10 mouse cellular contexts compared by ENCODE assay signal in the genomic region with DNA sequence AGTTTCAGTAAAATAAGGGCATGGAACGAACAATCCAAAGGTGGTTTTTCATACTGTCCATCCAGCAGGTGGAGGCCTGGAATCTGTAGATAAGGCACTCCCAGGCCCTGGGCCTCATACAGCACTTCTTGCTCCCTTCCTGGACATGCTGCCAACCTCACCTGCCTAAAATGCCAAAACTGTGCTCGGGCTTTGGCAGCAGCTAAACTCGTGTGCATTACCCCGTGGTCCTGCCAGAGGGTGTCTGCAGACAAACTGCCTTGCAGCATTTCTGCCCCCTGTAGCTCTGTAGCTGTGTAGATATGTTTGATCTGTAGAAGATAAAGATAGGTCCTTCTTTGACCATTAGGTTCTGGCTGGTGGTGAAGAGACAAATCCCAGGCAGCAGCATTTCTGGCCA. TPM values are rescaled to one million over a fixed set of nuclear protein-coding genes. Genes with fewer than 3 reads are reported as not detected.
A peak's percentile ranks its signal among the peaks of the same experiment; 100 is the strongest.
DNase-seq lines count a peak whose midpoint lies in the region; ATAC-seq lines count a peak whose summit lies in the region.
"Had no signal": no experiment of that assay in that cellular context is flagged by ENCODE, and none has a peak within 500 bp of the region (broad histone marks: within the 10 kb centered on the region; RNA-seq: fewer than 3 reads in every experiment).

No protein-coding gene starts in this region.

- H3K27ac ChIP-seq in heart, embryonic 12.5 days (ENCODE audit: poor library complexity, severe bottlenecking), result no peak overlapping the region
- H3K27ac ChIP-seq in midbrain, embryonic 11.5 days (ENCODE audit: low read depth, low read length), result no peak overlapping the region
- no peak overlapping the region for H3K27ac ChIP-seq in midbrain, embryonic 16.5 days (ENCODE audit: low read length)
- H3K27ac ChIP-seq in intestine, embryonic 14.5 days (ENCODE audit: low read depth), result no peak overlapping the region
- no peak overlapping the region for H3K27ac ChIP-seq in stomach, embryonic 14.5 days (ENCODE audit: low read length)
- H3K27ac ChIP-seq: liver, embryonic 15.5 days had no signal

- no peak overlapping the region for H3K9ac ChIP-seq in heart, embryonic 12.5 days
- no peak overlapping the region for H3K9ac ChIP-seq in midbrain, embryonic 11.5 days (ENCODE audit: low read length)
- no peak overlapping the region for H3K9ac ChIP-seq in midbrain, embryonic 16.5 days (ENCODE audit: low read depth, low read length)
- no peak overlapping the region for H3K9ac ChIP-seq in intestine, embryonic 14.5 days (ENCODE audit: low read length)
- no peak overlapping the region for H3K9ac ChIP-seq in stomach, embryonic 14.5 days (replicated peaks; ENCODE audit: low read depth, low read length)
- H3K9ac ChIP-seq: liver, embryonic 15.5 days had no signal

- no peaks in the 10 kb centered on the region for H3K4me1 ChIP-seq in heart, embryonic 12.5 days (replicated peaks)
- H3K4me1 ChIP-seq in midbrain, embryonic 11.5 days (ENCODE audit: control insufficient read depth, insufficient read depth, low read length), result no peaks in the 10 kb centered on the region
- no peaks in the 10 kb centered on the region for H3K4me1 ChIP-seq in midbrain, embryonic 16.5 days (ENCODE audit: control insufficient read depth, insufficient read depth, low read length)
- H3K4me1 ChIP-seq in intestine, embryonic 14.5 days (replicated peaks; ENCODE audit: control insufficient read depth, insufficient read depth, low read length), result no peaks in the 10 kb centered on the region; the same call in 1 of the 2 replicates
- H3K4me1 ChIP-seq in stomach, embryonic 14.5 days (ENCODE audit: control insufficient read depth, insufficient read depth, low read length), result peaks cover 5% of the 10 kb centered on the region; the same call in 1 of the 2 replicates
- H3K4me1 ChIP-seq: liver, embryonic 15.5 days had no signal

- H3K27me3 ChIP-seq in heart, embryonic 12.5 days (replicated peaks), result no peaks in the 10 kb centered on the region
- H3K27me3 ChIP-seq in midbrain, embryonic 11.5 days (ENCODE audit: control insufficient read depth, insufficient read depth, low read length), result no peaks in the 10 kb centered on the region
- H3K27me3 ChIP-seq in midbrain, embryonic 16.5 days (ENCODE audit: control insufficient read depth, insufficient read depth, low read depth, low read length), result no peaks in the 10 kb centered on the region
- H3K27me3 ChIP-seq in intestine, embryonic 14.5 days (replicated peaks; ENCODE audit: control insufficient read depth, insufficient read depth, low read length), result no peaks in the 10 kb centered on the region
- no peaks in the 10 kb centered on the region for H3K27me3 ChIP-seq in stomach, embryonic 14.5 days (ENCODE audit: control insufficient read depth, insufficient read depth, low read length)
- H3K27me3 ChIP-seq: liver, embryonic 15.5 days had no signal

- intact Hi-C loops in heart, postnatal 25 days (cut with DNase I), result no loop called here

- H3K9me3 ChIP-seq in heart, embryonic 12.5 days (replicated peaks), result no peaks in the 10 kb centered on the region
- no peaks in the 10 kb centered on the region for H3K9me3 ChIP-seq in midbrain, embryonic 11.5 days (ENCODE audit: control insufficient read depth, low read length)
- H3K9me3 ChIP-seq in midbrain, embryonic 16.5 days (replicated peaks; ENCODE audit: control insufficient read depth, low read length, poor library complexity, severe bottlenecking), result no peaks in the 10 kb centered on the region
- 0 out of 2 replicates have a peak, but pooled peaks cover 3% of the 10 kb centered on the region for H3K9me3 ChIP-seq in intestine, embryonic 14.5 days (ENCODE audit: control insufficient read depth, low read length)
- no peaks in the 10 kb centered on the region for H3K9me3 ChIP-seq in stomach, embryonic 14.5 days (ENCODE audit: control insufficient read depth, low read depth, low read length)
- H3K9me3 ChIP-seq: liver, embryonic 15.5 days had no signal

- WGBS in heart, embryonic 12.5 days, result 61% methylated on average over 4 of the region's 4 CpGs
- 71% methylated on average over 4 of the region's 4 CpGs for WGBS in midbrain, embryonic 11.5 days
- 81% methylated on average over 4 of the region's 4 CpGs for WGBS in midbrain, embryonic 16.5 days
- WGBS in intestine, embryonic 14.5 days, result 52% methylated on average over 4 of the region's 4 CpGs
- 49% methylated on average over 4 of the region's 4 CpGs for WGBS in stomach, embryonic 14.5 days

- H3K4me3 ChIP-seq in heart, embryonic 12.5 days, result peak overlapping the region; percentile 20; the same call in 1 of the 2 replicates
- no peak overlapping the region for H3K4me3 ChIP-seq in midbrain, embryonic 11.5 days (ENCODE audit: low read depth, low read length)
- H3K4me3 ChIP-seq in midbrain, embryonic 16.5 days (ENCODE audit: low read depth, low read length), result no peak overlapping the region
- peak overlapping the region; percentile 43 for H3K4me3 ChIP-seq in intestine, embryonic 14.5 days (ENCODE audit: low read depth, low read length)
- peak overlapping the region; percentile 10 for H3K4me3 ChIP-seq in stomach, embryonic 14.5 days (ENCODE audit: low read depth, low read length)
- H3K4me3 ChIP-seq: liver, embryonic 15.5 days had no signal

- no peak for DNase-seq in heart, postnatal 25 days (ENCODE audit: low spot score)
- peak; percentile 64 for DNase-seq in midbrain, embryonic 11.5 days (ENCODE audit: low spot score, missing footprints)
- no peak for DNase-seq in intestine, embryonic 14.5 days (ENCODE audit: low spot score)
- no peak for DNase-seq in thymus, postnatal 4 days

- no peak for ATAC-seq in heart, embryonic 12.5 days (ENCODE audit: insufficient number of reproducible peaks, low FRiP score)
- ATAC-seq in midbrain, embryonic 11.5 days (ENCODE audit: low FRiP score), result no peak
- ATAC-seq in midbrain, embryonic 16.5 days, result no peak
- no peak for ATAC-seq in intestine, embryonic 14.5 days (replicated peaks; ENCODE audit: low FRiP score, low TSS enrichment, low read depth)
- ATAC-seq in stomach, embryonic 14.5 days (ENCODE audit: insufficient number of reproducible peaks, insufficient read depth, low FRiP score, low read depth), result no peak
- ATAC-seq in erythroblast, adult 5-6 weeks (replicated peaks; ENCODE audit: low FRiP score, poor library complexity, severe bottlenecking), result no peak

- peaks cover 11% of the 10 kb centered on the region for H3K36me3 ChIP-seq in heart, embryonic 12.5 days
- no peaks in the 10 kb centered on the region for H3K36me3 ChIP-seq in midbrain, embryonic 11.5 days (ENCODE audit: control insufficient read depth, insufficient read depth, low read length)
- no peaks in the 10 kb centered on the region for H3K36me3 ChIP-seq in midbrain, embryonic 16.5 days (ENCODE audit: control insufficient read depth, insufficient read depth, low read length)
- H3K36me3 ChIP-seq in intestine, embryonic 14.5 days (ENCODE audit: control insufficient read depth, insufficient read depth, low read length), result peaks cover 15% of the 10 kb centered on the region; the same call in 1 of the 2 replicates
- H3K36me3 ChIP-seq in stomach, embryonic 14.5 days (ENCODE audit: control insufficient read depth, insufficient read depth, low read length), result peaks cover 3% of the 10 kb centered on the region; the same call in 1 of the 2 replicates
- H3K36me3 ChIP-seq: liver, embryonic 15.5 days had no signal

- H3K4me2 ChIP-seq in heart, embryonic 12.5 days, result peak overlapping the region; percentile 47
- H3K4me2 ChIP-seq in midbrain, embryonic 11.5 days, result no peak overlapping the region
- H3K4me2 ChIP-seq in midbrain, embryonic 16.5 days (ENCODE audit: low read length), result no peak overlapping the region
- H3K4me2 ChIP-seq in intestine, embryonic 14.5 days (ENCODE audit: low read length), result peak overlapping the region; percentile 53
- H3K4me2 ChIP-seq in stomach, embryonic 14.5 days (replicated peaks; ENCODE audit: low read depth, low read length), result peak overlapping the region; percentile 47
- H3K4me2 ChIP-seq: liver, embryonic 15.5 days had no signal

RNA-seq across cellular contexts. Expression of a gene that starts 1.7 kb away (rescaled TPM):
- polyA plus RNA-seq in heart, embryonic 12.5 days (2016; fragmentation: Nextera tagmentation; extraction: Ambion mirVana), result 6.5 and 7.2 TPM in 2 replicates
- total RNA-seq in heart, postnatal 25 days (2021), result 1 to 10 TPM; 5.2 to 5.4 TPM
- 6.8 and 8.2 TPM in 2 replicates for polyA plus RNA-seq in midbrain, embryonic 11.5 days (2014; fragmentation: Nextera tagmentation; extraction: Ambion mirVana)
- polyA plus RNA-seq in midbrain, embryonic 16.5 days (2015; fragmentation: Nextera tagmentation; extraction: Ambion mirVana), result 2.4 and 3.3 TPM in 2 replicates
- 18.6 and 24.3 TPM in 2 replicates for polyA plus RNA-seq in intestine, embryonic 14.5 days (2014; fragmentation: Nextera tagmentation; extraction: Ambion mirVana)
- 22.6 and 24.3 TPM in 2 replicates for polyA plus RNA-seq in stomach, embryonic 14.5 days (2014; fragmentation: Nextera tagmentation; extraction: Ambion mirVana)
- not detected in 2 replicates for total RNA-seq in erythroblast, adult 5-6 weeks (2015; ENCODE audit: low replicate concordance)
- total RNA-seq in erythroblast, adult 5-6 weeks (2017; ENCODE audit: low replicate concordance), result not detected in 2 replicates

RNA-seq across cellular contexts. Expression of a gene that starts 26.0 kb away (rescaled TPM):
- polyA plus RNA-seq in heart, embryonic 12.5 days (2016; fragmentation: Nextera tagmentation; extraction: Ambion mirVana), result 6.6 and 7.7 TPM in 2 replicates
- 10 to 100 TPM; 20.4 to 20.9 TPM for total RNA-seq in heart, postnatal 25 days (2021)
- 2.9 and 3.5 TPM in 2 replicates for polyA plus RNA-seq in midbrain, embryonic 11.5 days (2014; fragmentation: Nextera tagmentation; extraction: Ambion mirVana)
- polyA plus RNA-seq in midbrain, embryonic 16.5 days (2015; fragmentation: Nextera tagmentation; extraction: Ambion mirVana), result 1.4 TPM in 2 replicates
- 11.2 and 12.8 TPM in 2 replicates for polyA plus RNA-seq in intestine, embryonic 14.5 days (2014; fragmentation: Nextera tagmentation; extraction: Ambion mirVana)
- 12.1 and 13.9 TPM in 2 replicates for polyA plus RNA-seq in stomach, embryonic 14.5 days (2014; fragmentation: Nextera tagmentation; extraction: Ambion mirVana)
- total RNA-seq in erythroblast, adult 5-6 weeks (2015; ENCODE audit: low replicate concordance), result 2.3 and 2.9 TPM in 2 replicates
- total RNA-seq in erythroblast, adult 5-6 weeks (2017; ENCODE audit: low replicate concordance), result 2.4 and 3.1 TPM in 2 replicates

RNA-seq across cellular contexts. Expression of a gene that starts 56.0 kb away (rescaled TPM):
- polyA plus RNA-seq in heart, embryonic 12.5 days (2016; fragmentation: Nextera tagmentation; extraction: Ambion mirVana), result not detected in 2 replicates
- not detected for total RNA-seq in heart, postnatal 25 days (2021)
- not detected in 2 replicates for polyA plus RNA-seq in midbrain, embryonic 11.5 days (2014; fragmentation: Nextera tagmentation; extraction: Ambion mirVana)
- not detected in 2 replicates for polyA plus RNA-seq in midbrain, embryonic 16.5 days (2015; fragmentation: Nextera tagmentation; extraction: Ambion mirVana)
- not detected in 2 replicates for polyA plus RNA-seq in intestine, embryonic 14.5 days (2014; fragmentation: Nextera tagmentation; extraction: Ambion mirVana)
- polyA plus RNA-seq in stomach, embryonic 14.5 days (2014; fragmentation: Nextera tagmentation; extraction: Ambion mirVana), result not detected in 2 replicates
- not detected in 2 replicates for total RNA-seq in erythroblast, adult 5-6 weeks (2015; ENCODE audit: low replicate concordance)
- total RNA-seq in erythroblast, adult 5-6 weeks (2017; ENCODE audit: low replicate concordance), result not detected in 2 replicates
- total RNA-seq: heart, postnatal 10 days had no signal
- polyA plus RNA-seq: liver, embryonic 15.5 days had no signal

Comparison
In these comparisons a context has a peak if more than half of its experiments do, and no peak if none do; other contexts are left out.
1. H3K4me2 ChIP-seq: peak in heart, embryonic 12.5 days (single experiment), intestine, embryonic 14.5 days (single experiment) and stomach, embryonic 14.5 days (single experiment); none in midbrain, embryonic 11.5 days (single experiment) and midbrain, embryonic 16.5 days (single experiment).
2. H3K4me3 ChIP-seq: peak in heart, embryonic 12.5 days (single experiment), intestine, embryonic 14.5 days (single experiment) and stomach, embryonic 14.5 days (single experiment); none in midbrain, embryonic 11.5 days (single experiment) and midbrain, embryonic 16.5 days (single experiment).